Mouse (Mus musculus) heart, embryonic 10.5 days (tissue): ENCODE results near the gene Gm49601. TPM values are rescaled to one million over a fixed set of nuclear protein-coding genes. Genes with fewer than 3 reads are reported as not detected.

Experiments
- DNase-seq: peaks from one replicate; pipeline ENCODE4 v3.0.0-alpha.2; 2017; ENCODE audit warnings: low spot score
- H3K27ac ChIP-seq: fragments of 300-500 bp; sonication (generic); 2 replicates; pipeline ENCODE4 v1.5.1; 2016; ENCODE audit warnings: mild to moderate bottlenecking
- H3K27me3 ChIP-seq: fragments of 300-500 bp; sonication (generic); 2 replicates; pipeline ENCODE4 v1.6.1; 2016; ENCODE audit warnings: mild to moderate bottlenecking; ENCODE audit not compliant: poor library complexity, insufficient read depth, severe bottlenecking
- H3K36me3 ChIP-seq: fragments of 300-500 bp; sonication (generic); 2 replicates; pipeline ENCODE4 v1.6.1; 2016; ENCODE audit warnings: mild to moderate bottlenecking, moderate library complexity
- H3K4me1 ChIP-seq: fragments of 300-500 bp; sonication (generic); 2 replicates; pipeline ENCODE4 v1.6.1; 2016; ENCODE audit warnings: mild to moderate bottlenecking
- H3K4me3 ChIP-seq: fragments of 300-500 bp; sonication (generic); 2 replicates; pipeline ENCODE4 v1.5.1; 2016; ENCODE audit warnings: mild to moderate bottlenecking, moderate library complexity
- H3K9me3 ChIP-seq: fragments of 300-500 bp; sonication (generic); 2 replicates; pipeline ENCODE4 v1.6.1; 2016; ENCODE audit warnings: mild to moderate bottlenecking, moderate library complexity
- WGBS: fragments of 180-500 bp; shearing (Covaris S2); methylation state at CpG from one replicate; pipeline ENCODE4 v1.1.7; 2016; 5-methylcytosine and 5-hydroxymethylcytosine counted together
- polyA plus RNA-seq: library from polyadenylated mRNA; unstranded; fragments of >200 nt; fragmentation: Nextera tagmentation; extraction: Ambion mirVana; gene quantifications from 2 replicates; pipeline ENCODE4 v1.2.1, GENCODE M21; 2016

The Gm49601 gene
- polyA plus RNA-seq, 1 experiment from 2014 or later: 1.1 TPM

DNA sequence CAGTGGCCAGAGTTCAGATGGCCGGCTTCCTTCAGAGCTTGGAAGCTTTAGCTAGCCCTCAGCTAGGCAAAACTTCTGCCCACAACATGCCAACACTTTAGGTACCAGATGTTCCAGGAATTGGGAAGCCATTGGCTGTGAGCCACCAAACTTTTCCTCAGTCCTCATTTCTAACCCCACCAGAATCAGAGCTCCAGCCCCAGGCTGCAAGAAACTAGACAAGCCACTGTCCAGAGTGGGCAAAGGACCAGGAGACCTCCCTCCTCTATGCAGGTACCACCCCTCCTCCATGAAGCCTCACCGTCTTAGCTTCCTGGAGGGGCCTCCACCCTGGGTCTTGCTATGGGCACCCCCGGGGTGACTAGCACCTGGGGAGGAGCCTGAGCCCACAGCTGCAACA, 936 bp upstream of the Gm49601 start:
- Histone ChIP-seq H3K27ac (no peak overlapping the region), H3K9me3 (no peaks in the 10 kb centered on the region), H3K4me3 (no peak overlapping the region), H3K4me1 (peaks cover 35% of the 10 kb centered on the region), H3K36me3 (peaks cover 11% of the 10 kb centered on the region), H3K27me3 (peaks cover 94% of the 10 kb centered on the region)
- DNase-seq: no peak
- 32% methylated on average over 3 of the region's 3 CpGs for WGBS

DNA sequence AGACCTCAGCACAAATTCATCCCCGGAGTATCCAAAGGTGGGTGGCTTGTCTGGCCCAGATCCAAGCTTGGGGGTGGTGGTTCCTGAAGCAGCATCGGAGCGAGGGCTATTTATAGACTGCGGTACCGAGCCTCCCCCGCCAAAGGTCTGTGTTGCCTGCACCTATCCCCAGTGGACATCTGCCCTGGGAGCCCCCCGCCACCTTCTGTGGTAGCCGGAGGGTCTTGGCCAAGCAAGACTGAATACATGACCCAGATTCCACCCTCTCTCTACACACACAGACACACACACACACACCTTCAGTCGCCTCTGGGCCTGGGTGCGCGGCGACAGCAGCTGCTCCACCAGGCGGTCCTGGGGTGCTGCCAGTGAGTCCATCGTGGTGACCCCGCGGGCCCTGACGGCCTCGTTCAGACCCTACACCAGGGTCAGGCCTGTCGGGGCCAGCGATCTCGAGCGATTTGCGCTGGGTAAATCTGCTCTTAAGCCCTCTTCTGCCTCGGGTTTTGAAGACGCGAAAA, 376 bp downstream of the Gm49601 start:
- H3K9me3 ChIP-seq: no peaks in the 10 kb centered on the region
- WGBS: 7% methylated on average over 26 of the region's 26 CpGs
- H3K4me1 ChIP-seq: peaks cover 48% of the 10 kb centered on the region
- H3K27me3 ChIP-seq: peaks cover 95% of the 10 kb centered on the region
- peak overlapping the region; percentile 59 for H3K4me3 ChIP-seq
- peak overlapping the region; percentile 47 for H3K27ac ChIP-seq
- H3K36me3 ChIP-seq: peaks cover 11% of the 10 kb centered on the region
- DNase-seq: no peak

DNA sequence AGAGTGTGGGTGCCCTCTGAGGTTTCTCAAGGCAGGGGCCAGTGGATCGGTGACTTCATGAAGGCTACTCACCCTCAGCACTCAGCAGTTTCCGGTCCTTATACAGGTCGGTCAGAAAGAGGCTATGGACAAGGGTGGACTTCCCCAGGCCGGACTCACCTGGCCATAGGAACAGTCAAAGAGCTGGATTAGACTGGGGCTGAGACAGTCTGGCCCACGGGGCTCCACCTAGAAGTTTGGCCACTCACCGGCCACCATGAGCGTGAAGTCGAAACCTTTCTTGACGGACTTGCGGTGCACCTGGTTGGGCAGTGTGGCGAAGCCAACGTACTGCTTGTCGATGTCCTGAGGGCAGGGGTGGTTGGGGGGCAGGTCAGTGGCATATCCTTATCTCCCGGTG, 1.1 kb downstream of the Gm49601 start:
- WGBS: 38% methylated on average over 14 of the region's 14 CpGs
- peaks cover 95% of the 10 kb centered on the region for H3K27me3 ChIP-seq
- DNase-seq: no peak
- H3K4me1 ChIP-seq: peaks cover 52% of the 10 kb centered on the region
- no peak overlapping the region for H3K27ac ChIP-seq
- no peaks in the 10 kb centered on the region for H3K9me3 ChIP-seq
- H3K4me3 ChIP-seq: no peak overlapping the region
- peaks cover 11% of the 10 kb centered on the region for H3K36me3 ChIP-seq

- 20% methylated on average over 15 of the region's 15 CpGs for WGBS
- no peaks in the 10 kb centered on the region for H3K9me3 ChIP-seq
- H3K36me3 ChIP-seq: peaks cover 11% of the 10 kb centered on the region
- peaks cover 97% of the 10 kb centered on the region for H3K27me3 ChIP-seq
- H3K4me1 ChIP-seq: peaks cover 49% of the 10 kb centered on the region
- H3K4me3 ChIP-seq: no peak overlapping the region
- no peak overlapping the region for H3K27ac ChIP-seq
- no peak for DNase-seq
Measured at GRCm38 (mm10) chr16:18624641-18625040, 1.6 kb downstream of the Gm49601 start.

- WGBS: 25% methylated on average over 15 of the region's 15 CpGs
- Histone ChIP-seq H3K27ac (no peak overlapping the region), H3K4me1 (peaks cover 45% of the 10 kb centered on the region)
Measured at GRCm38 (mm10) chr16:18623751-18624540, 2.3 kb downstream of the Gm49601 start.

GRCm38 (mm10) chr16:18622916-18623750, 3.1 kb downstream of the Gm49601 start:
- Histone ChIP-seq H3K27ac (no peak overlapping the region), H3K9me3 (no peaks in the 10 kb centered on the region), H3K27me3 (peaks cover 98% of the 10 kb centered on the region), H3K4me3 (no peak overlapping the region), H3K36me3 (peaks cover 11% of the 10 kb centered on the region), H3K4me1 (peaks cover 39% of the 10 kb centered on the region)
- no peak for DNase-seq
- 12% methylated on average over 29 of the region's 29 CpGs for WGBS

More at GRCm38 (mm10) chr16:18623751-18624540, 2.3 kb downstream of the Gm49601 start:
- H3K4me3 ChIP-seq: no peak overlapping the region
- no peaks in the 10 kb centered on the region for H3K9me3 ChIP-seq
- H3K27me3 ChIP-seq: peaks cover 98% of the 10 kb centered on the region
- peaks cover 11% of the 10 kb centered on the region for H3K36me3 ChIP-seq
- DNase-seq: no peak

DNA sequence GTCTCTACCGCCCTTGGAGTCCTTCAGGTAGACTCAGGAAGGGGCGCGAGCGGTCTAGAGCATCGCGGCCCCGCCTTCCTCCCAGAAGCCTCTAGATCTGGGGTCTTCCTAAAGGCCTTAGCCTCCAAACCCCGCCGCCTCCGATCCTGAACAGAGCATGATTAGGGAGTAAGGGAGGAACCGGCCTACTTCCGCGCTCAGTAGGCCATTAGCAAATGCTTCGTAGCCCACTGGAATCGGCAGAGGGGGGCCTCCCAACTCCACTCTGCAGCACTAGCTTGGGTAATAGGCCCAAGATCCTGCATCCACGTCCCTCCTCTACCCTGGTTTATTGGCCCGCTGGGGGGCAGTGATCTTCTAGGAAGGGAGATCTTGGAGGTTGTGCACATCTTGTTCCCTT, 4.2 kb downstream of the Gm49601 start, which contains the start of gene Gp1bb:
Gene Gp1bb, minus strand, starts transcription at position 385 of the 400 bp plus-strand sequence.
- no peaks in the 10 kb centered on the region for H3K9me3 ChIP-seq
- H3K27ac ChIP-seq: peak within 1 kb of the TSS; percentile 54; the same call in 1 of the 2 replicates
- H3K36me3 ChIP-seq: peaks cover 11% of the 10 kb centered on the region
- WGBS: 4% methylated on average over 17 of the region's 17 CpGs
- H3K27me3 ChIP-seq: peaks cover 98% of the 10 kb centered on the region
- no peak for DNase-seq
- H3K4me3 ChIP-seq: peak within 1 kb of the TSS; percentile 67
- H3K4me1 ChIP-seq: peaks cover 49% of the 10 kb centered on the region

GRCm38 (mm10) chr16:18621362-18622001, 4.7 kb downstream of the Gm49601 start:
- Histone ChIP-seq H3K36me3 (peaks cover 11% of the 10 kb centered on the region), H3K4me1 (peaks cover 50% of the 10 kb centered on the region), H3K9me3 (no peaks in the 10 kb centered on the region), H3K27ac (peak overlapping the region; percentile 54), H3K4me3 (peak overlapping the region; percentile 67), H3K27me3 (peaks cover 99% of the 10 kb centered on the region)
- DNase-seq: no peak
- under 1% methylated on average over 38 of the region's 38 CpGs for WGBS

DNA sequence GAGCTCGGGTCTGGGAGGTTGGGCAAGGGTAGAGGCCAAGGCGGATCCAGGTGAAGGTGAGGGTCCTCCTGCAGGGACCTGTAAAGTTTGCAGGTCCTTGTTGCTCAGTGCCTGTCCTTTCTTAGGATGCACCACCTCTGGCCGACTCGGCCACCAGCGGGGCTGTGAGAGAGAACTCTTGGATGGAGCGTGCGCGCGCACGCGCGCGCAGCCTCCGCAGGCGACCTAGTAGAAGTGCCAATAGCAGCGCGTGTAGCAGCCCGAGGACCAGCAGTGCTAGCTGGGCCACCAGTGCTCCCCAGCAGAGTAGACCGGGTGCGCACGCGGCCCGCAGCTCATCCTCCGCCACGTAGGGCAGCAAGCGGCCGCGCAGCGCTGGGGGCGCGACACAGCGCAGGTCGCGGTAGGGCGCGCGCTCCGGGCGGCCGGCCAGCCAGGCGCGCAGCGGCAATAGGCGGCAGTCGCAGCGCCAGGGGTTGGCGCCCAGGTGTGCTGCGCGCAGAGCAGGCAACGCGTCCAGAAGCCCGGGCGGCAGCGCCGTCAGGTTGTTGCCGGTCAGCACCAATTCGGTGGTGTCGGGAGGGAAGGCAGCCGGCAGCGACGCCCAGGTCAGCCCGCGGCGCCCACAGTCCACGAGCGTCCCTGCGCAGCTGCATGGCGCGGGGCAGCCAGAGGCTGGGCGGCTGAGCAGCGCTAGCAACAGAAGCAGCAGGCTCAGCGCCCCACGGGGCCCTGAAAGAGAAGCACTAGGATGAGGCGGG, 5.4 kb downstream of the Gm49601 start:
- Histone ChIP-seq H3K4me1 (peaks cover 43% of the 10 kb centered on the region), H3K36me3 (peaks cover 11% of the 10 kb centered on the region), H3K9me3 (no peaks in the 10 kb centered on the region), H3K27ac (peak overlapping the region; percentile 54; the same call in 1 of the 2 replicates), H3K27me3 (peaks cover 100% of the 10 kb centered on the region), H3K4me3 (peak overlapping the region; percentile 67)
- DNase-seq: no peak
- WGBS: under 1% methylated on average over 74 of the region's 74 CpGs

DNA sequence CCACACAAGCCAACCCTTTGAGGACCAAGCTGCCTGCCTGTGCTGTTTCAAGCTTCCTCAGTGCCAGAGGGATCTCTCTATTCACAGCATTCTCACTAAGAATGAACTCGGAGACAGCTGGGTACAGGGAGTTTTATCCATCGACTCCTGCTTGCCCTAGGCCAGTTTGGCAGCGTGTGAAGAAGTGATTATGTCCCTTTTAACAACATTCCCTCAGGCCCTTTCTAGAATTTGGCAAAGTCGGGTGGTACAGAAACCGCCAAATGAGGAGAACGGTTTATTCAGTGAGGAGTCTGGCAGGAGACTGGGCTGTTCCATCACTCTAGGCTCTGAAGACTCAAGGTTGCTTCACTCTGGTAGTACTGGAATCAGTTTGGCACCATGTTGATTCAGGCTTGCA, 6.0 kb downstream of the Gm49601 start:
- no peak overlapping the region for H3K27ac ChIP-seq
- H3K4me3 ChIP-seq: peak overlapping the region; percentile 67
- H3K36me3 ChIP-seq: peaks cover 11% of the 10 kb centered on the region
- H3K27me3 ChIP-seq: peaks cover 98% of the 10 kb centered on the region
- WGBS: 24% methylated on average over 6 of the region's 6 CpGs
- peaks cover 40% of the 10 kb centered on the region for H3K4me1 ChIP-seq
- no peaks in the 10 kb centered on the region for H3K9me3 ChIP-seq
- DNase-seq: no peak

DNA sequence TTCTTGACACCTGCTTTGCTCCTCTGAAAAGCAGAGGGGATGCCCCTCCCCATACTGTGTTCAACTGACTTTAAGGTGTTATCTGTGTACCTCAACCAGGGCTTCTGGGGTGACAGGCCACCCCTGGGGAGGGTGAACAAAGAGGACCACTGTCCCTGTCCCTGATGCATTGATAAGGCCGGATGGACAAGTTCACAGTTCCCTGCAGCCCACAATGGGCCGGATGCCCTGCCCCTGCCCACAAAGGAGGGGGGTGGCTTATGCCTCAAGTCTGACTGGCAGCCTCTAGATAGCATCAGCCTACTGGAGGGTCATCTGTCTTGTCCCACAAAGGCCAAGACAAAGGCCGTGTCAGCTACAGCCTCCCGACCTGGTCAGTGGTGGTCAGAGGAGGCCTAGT, 7.1 kb downstream of the Gm49601 start:
- 32% methylated on average over 4 of the region's 4 CpGs for WGBS
- no peak overlapping the region for H3K27ac ChIP-seq
- peaks cover 97% of the 10 kb centered on the region for H3K27me3 ChIP-seq
- peaks cover 45% of the 10 kb centered on the region for H3K4me1 ChIP-seq
- peaks cover 5% of the 10 kb centered on the region for H3K36me3 ChIP-seq
- H3K9me3 ChIP-seq: no peaks in the 10 kb centered on the region
- H3K4me3 ChIP-seq: no peak overlapping the region
- no peak for DNase-seq

DNA sequence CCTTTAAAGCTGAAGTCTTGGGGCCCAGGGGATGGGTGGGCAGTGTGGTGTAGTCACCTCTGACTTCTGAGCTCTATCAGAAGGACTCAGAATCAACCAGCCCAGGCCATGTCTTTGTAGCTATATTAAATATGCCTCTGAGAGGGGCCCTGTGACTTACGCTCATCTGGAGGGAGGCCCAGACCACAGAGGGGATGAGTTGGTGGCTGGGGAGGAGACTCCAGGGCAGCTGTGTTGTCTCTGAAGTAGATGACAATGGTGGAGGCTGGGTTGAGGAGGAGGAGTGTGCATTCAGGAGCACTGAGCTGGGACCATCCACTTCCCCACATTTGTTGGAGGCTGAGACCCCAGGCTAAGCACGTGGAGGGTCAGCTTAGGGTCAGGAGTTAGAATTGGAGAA, 7.9 kb downstream of the Gm49601 start:
- H3K9me3 ChIP-seq: no peaks in the 10 kb centered on the region
- no peak overlapping the region for H3K27ac ChIP-seq
- H3K36me3 ChIP-seq: peaks cover 4% of the 10 kb centered on the region
- DNase-seq: no peak
- WGBS: 66% methylated on average over 2 of the region's 2 CpGs
- H3K4me1 ChIP-seq: peaks cover 45% of the 10 kb centered on the region
- peaks cover 97% of the 10 kb centered on the region for H3K27me3 ChIP-seq
- H3K4me3 ChIP-seq: no peak overlapping the region
